Mouse (Mus musculus) small intestine, adult 2 months (tissue): ENCODE results near the gene Ptpre.

Experiments used
- CTCF ChIP-seq: fragments of 200-500 bp; IDR thresholded peaks from 2 replicates; pipeline ENCODE4 v1.5.1; 2012; ENCODE audit warnings: low read depth, mild to moderate bottlenecking, control low read depth, inconsistent platforms, low read length, moderate library complexity, mixed read lengths; ENCODE audit not compliant: insufficient replicate concordance, insufficient read length; ENCODE audit errors: extremely low read depth
- POLR2A ChIP-seq: fragments of 200-500 bp; IDR thresholded peaks from 2 replicates; pipeline ENCODE4 v1.6.1; 2012; ENCODE audit warnings: low read depth, mild to moderate bottlenecking, control low read depth, inconsistent platforms, low read length, moderate library complexity

- TF ChIP-seq POLR2A (no peak), CTCF (no peak)
These were observed 70.9 kb downstream of the Ptpre start for GRCm38 (mm10) chr7:135608208-135608607.
